Mouse (Mus musculus) ES-CJ7 (cell line): ENCODE results near the gene Erfe.

ENCODE experiments used
- DNase-seq: peaks from one replicate; pipeline ENCODE4 v3.0.0; 2011; ENCODE audit warnings: low read depth, low spot score

The Erfe gene

GRCm38 (mm10) chr1:91366215-91367108, at the start of gene Erfe:
Erfe (plus strand) TSS chr1:91366430.
- DNase-seq: peak; percentile 78

- no peak for DNase-seq
These were observed 48.6 kb upstream of the Erfe start for GRCm38 (mm10) chr1:91317656-91318055.

GRCm38 (mm10) chr1:91321760-91322438, 44.3 kb upstream of the Erfe start, which contains the start of gene Espnl:
Espnl (plus strand) TSS chr1:91322075.
- no peak for DNase-seq

DNA sequence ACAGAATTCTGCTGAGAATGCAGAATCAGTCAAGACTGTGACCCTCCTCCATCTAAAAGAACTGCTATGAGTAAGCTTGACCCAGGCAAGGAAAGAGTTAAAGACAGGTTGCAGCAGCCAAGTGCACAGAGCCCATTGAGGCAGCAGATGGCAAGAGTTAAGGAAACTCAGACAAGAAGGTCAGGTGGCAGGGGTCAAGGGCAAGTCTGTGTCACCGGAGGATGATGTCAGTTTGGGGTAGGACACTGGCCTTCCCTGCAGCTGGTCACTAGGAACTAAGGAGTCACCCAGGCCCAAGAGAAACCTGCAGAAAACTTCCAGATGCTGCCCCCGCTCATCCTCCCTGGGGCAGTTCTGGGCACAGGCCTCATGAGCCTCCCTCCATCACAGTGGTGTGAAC, 41.6 kb upstream of the Erfe start:
- no peak for DNase-seq

GRCm38 (mm10) chr1:91325488-91326042, 40.7 kb upstream of the Erfe start:
- no peak for DNase-seq

DNA sequence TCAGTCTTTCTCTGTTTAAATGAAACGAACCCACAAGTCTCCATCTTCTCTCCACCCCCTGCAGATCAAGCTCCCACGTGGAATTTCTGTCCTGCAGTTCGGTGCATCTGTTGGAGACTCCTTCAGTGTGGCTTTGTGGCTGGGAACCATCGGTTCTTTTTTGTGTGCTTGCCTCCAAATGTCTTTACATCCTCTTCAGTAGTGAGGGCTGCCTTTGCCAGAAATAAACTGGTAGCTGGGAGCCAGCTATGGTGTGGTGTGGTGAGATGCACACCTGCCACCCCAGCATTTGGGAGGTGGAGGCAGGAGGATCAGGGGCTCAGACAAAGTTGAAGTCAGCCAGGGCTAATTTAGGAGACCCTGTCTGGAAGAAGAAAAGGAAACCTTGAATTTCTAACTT, 34.1 kb upstream of the Erfe start:
- no peak for DNase-seq

DNA sequence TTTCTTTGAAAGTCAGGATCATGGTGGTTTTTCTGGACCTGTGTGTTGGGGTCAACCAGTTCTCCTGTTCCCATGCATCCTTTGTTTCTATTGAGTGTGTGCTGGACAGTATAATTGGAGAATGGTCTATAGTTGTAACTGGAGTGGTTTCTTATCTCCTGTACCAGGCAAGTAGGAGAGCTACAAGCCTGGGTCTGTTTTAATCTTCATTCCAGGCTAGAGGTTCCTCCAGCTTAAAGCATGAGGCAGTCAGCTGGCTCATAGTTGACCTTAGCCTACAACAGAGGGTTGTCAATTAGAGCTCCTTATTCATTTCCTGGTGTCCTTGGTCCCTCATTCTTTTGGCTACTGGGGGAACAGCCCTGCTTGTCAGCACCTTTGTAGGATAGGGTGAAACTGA, 32.6 kb upstream of the Erfe start:
- no peak for DNase-seq

DNA sequence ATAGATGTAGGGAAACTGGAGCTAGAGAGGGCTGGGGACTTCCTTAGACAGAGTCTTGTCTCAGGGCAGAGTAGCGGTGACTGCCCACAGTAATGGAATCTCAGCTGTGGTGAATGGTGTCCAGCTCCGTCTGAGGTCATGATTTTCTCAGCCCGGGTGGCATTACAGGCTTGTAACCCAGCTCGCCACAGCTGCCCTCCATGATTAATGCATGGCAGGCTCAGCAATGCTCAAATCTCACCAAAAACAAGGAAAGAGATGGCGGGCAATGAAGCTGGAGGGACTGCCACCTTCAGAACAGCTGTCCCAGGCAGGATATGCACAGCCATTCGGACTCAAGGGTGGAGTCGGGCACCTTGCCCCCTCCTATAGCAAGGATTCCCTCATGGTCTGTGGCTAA, 28.9 kb upstream of the Erfe start:
- DNase-seq: no peak

GRCm38 (mm10) chr1:91344001-91344400, 22.2 kb upstream of the Erfe start:
- no peak for DNase-seq

DNA sequence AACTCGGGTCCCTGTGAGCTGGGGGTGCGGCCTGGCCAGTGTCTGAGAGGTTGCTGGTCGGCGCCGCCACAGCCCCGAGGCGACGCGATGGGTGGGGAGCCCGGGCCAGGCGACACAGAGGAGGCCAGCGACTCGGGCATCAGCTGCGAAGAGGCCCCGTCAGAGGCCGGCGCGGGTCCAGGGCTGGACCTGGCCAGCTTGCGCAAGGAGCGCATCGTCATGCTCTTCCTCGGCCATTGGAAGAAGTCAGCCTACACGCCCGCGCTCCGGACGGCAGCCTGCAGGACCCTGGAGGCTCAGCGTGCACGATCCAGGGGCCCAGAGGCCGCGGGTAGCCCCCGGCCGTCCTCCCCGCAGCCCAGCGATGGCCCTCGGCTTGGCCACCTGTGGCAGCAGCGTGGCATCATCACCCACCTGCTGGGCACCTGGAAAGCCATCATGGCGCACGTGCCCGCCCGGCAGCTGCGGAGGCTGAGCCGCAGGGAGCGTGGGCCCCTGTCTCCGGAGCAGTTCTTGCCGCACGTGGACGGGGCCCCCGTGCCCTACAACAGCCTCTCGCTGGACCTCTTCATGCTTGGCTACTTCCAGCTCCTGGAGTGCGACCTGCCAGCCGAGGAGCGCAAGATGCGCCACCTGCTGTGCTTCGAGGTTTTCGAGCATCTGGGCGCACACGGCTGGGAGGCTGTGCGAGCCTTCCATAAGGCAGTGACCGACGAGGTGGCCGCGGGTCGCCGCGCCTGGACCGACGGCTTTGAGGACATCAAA, 21.1 kb upstream of the Erfe start:
- DNase-seq: no peak

- DNase-seq: peak; percentile 75
These were observed 19.3 kb upstream of the Erfe start for GRCm38 (mm10) chr1:91346892-91347291.

- no peak for DNase-seq
These were observed 15.4 kb upstream of the Erfe start, which contains the start of gene Klhl30 for GRCm38 (mm10) chr1:91350841-91351240. Klhl30 (plus strand) TSS chr1:91351016.

DNA sequence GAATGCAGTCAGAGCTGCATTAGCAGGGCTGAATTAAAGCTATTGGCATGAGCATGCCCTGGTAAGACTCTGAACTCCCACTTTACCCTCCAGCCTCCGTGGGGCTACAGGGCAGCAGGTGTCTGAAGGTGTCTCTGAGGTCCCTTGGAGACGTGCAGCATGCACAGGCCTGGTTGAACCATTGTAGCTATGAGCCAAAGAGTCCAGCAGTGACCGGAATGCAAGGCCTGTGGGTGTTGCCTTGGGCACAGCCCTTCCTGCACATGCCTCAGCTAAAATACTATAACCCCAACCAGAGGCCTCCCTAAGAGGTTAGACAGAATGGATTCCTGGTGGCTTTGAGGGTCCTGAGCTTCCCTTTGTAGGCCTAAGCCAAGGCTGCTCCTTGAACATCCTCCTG, 15.0 kb upstream of the Erfe start:
- no peak for DNase-seq

DNA sequence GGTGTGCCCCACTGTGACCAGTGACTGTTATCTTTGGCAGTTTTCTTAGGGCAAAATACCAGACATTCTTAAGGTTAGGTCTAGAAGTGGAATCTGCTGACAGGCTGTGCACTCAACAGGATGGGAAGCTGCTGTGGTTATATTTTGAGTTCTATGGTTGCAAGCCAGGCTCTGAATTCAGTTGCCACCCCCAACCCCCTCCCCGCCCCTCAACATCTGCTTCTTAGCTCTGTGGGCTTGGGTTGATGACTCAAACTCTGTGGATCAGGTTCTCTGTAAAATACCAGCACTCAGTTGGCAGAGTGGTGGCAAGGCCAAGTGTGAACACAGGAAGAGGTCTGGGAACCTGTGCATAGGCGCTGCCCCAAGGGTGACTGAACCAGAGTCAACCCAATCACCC, 14.0 kb upstream of the Erfe start:
- DNase-seq: no peak

GRCm38 (mm10) chr1:91356105-91356504, 10.1 kb upstream of the Erfe start:
- no peak for DNase-seq

GRCm38 (mm10) chr1:91362113-91362512, 4.1 kb upstream of the Erfe start:
- no peak for DNase-seq

GRCm38 (mm10) chr1:91364822-91365644, 1.2 kb upstream of the Erfe start:
- no peak for DNase-seq

GRCm38 (mm10) chr1:91365816-91366214, 415 bp upstream of the Erfe start:
- DNase-seq: no peak

GRCm38 (mm10) chr1:91367295-91367694, 1.1 kb downstream of the Erfe start:
- no peak for DNase-seq

DNA sequence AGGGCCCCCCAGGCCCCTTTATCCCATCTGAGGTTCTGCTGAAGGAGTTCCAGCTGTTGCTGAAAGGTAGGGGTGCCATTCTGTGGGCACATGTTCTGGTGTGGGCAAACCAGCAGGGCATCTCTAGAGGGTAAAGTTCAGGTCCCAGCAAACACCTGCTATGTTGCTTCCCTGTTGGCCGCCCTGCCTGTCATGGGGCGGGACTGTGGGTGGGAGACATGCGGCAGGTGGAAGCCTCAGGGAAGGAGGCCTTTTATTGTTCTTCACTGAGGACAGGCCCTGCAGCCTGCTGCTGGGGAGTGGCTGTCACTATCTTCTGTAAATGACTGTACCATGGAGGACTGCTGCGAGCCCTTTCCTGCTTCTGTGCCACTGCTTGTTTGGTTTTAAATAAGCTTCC, 3.2 kb downstream of the Erfe start:
- no peak for DNase-seq

GRCm38 (mm10) chr1:91370055-91370454, 3.8 kb downstream of the Erfe start:
- DNase-seq: no peak
